Mouse (Mus musculus) spleen, adult 2 months (tissue): ENCODE data around the gene Gm5105. TPM values are rescaled to one million over a fixed set of nuclear protein-coding genes. Genes with fewer than 3 reads are reported as not detected.

Experiments used
- DNase-seq, 2 experiments: peaks; one replicate each; pipeline versions ENCODE4 v3.0.0 to v3.0.0-alpha.2; 2012 to 2021; ENCODE audit warnings: low spot score in 2 of 2, low read depth in 1 of 2
- H3K27ac ChIP-seq: fragments of 200-500 bp; 2 replicates; pipeline ENCODE4 v1.5.1; 2012; ENCODE audit warnings: low read length, inconsistent platforms; ENCODE audit not compliant: insufficient read depth
- H3K27me3 ChIP-seq: fragments of 200-500 bp; 2 replicates; pipeline ENCODE4 v1.6.1; 2012; ENCODE audit warnings: mild to moderate bottlenecking, moderate library complexity, low read length, inconsistent platforms; ENCODE audit not compliant: control insufficient read depth, insufficient read depth
- H3K36me3 ChIP-seq: fragments of 200-500 bp; 2 replicates; pipeline ENCODE4 v1.6.1; 2012; ENCODE audit warnings: mild to moderate bottlenecking, low read length, inconsistent platforms; ENCODE audit not compliant: control insufficient read depth, insufficient read depth
- H3K4me1 ChIP-seq: fragments of 200-500 bp; 2 replicates; pipeline ENCODE4 v1.6.1; 2011; ENCODE audit warnings: inconsistent platforms; ENCODE audit not compliant: control insufficient read depth, insufficient read depth, insufficient read length
- H3K4me3 ChIP-seq: fragments of 200-500 bp; 2 replicates; pipeline ENCODE4 v1.5.1; 2011; ENCODE audit warnings: mild to moderate bottlenecking, inconsistent platforms; ENCODE audit not compliant: insufficient read depth, insufficient read length; ENCODE audit errors: extremely low read depth
- CTCF ChIP-seq: fragments of 200-500 bp; IDR thresholded peaks from 2 replicates; pipeline ENCODE4 v1.5.1; 2011; ENCODE audit warnings: mild to moderate bottlenecking, inconsistent platforms; ENCODE audit not compliant: insufficient read depth, insufficient read length, insufficient replicate concordance; ENCODE audit errors: extremely low read depth
- POLR2A ChIP-seq: fragments of 200-500 bp; IDR thresholded peaks from 2 replicates; pipeline ENCODE4 v1.6.1; 2011; ENCODE audit warnings: low read depth, low read length, inconsistent platforms
- WGBS: fragments of 180-500 bp; shearing (Covaris S2); methylation state at CpG from one replicate; pipeline ENCODE4 v1.1.7; 2018; 5-methylcytosine and 5-hydroxymethylcytosine counted together
- polyA plus RNA-seq: library from polyadenylated mRNA; depleted of rRNA; stranded (reverse); fragments of >200 nt; gene quantifications from 2 replicates; pipeline ENCODE4 v1.2.3, GENCODE M21; 2012

Gm5105 gene
- polyA plus RNA-seq, 1 experiment = not detected

- H3K27ac ChIP-seq = no peak overlapping the region
- no peaks in the 10 kb centered on the region for H3K36me3 ChIP-seq
- WGBS = 78% methylated on average over 18 of the region's 18 CpGs
- TF ChIP-seq POLR2A = no peak
- TF ChIP-seq CTCF = no peak
- H3K27me3 ChIP-seq = no peaks in the 10 kb centered on the region
- no peak for DNase-seq
- H3K4me1 ChIP-seq = no peaks in the 10 kb centered on the region
- no peak overlapping the region for H3K4me3 ChIP-seq
These were observed 2.7 kb upstream of the Gm5105 start for GRCm38 (mm10) chr3:138069756-138070511.

GRCm38 (mm10) chr3:138068103-138068502, 915 bp upstream of the Gm5105 start:
- H3K36me3 ChIP-seq = no peaks in the 10 kb centered on the region
- WGBS = 89% methylated on average over 12 of the region's 12 CpGs
- DNase-seq = no peak
- H3K4me1 ChIP-seq = no peaks in the 10 kb centered on the region
- H3K27ac ChIP-seq = no peak overlapping the region
- H3K27me3 ChIP-seq = no peaks in the 10 kb centered on the region
- no peak overlapping the region for H3K4me3 ChIP-seq
- no peak for TF ChIP-seq POLR2A
- TF ChIP-seq CTCF = no peak

GRCm38 (mm10) chr3:138066348-138066856, 786 bp downstream of the Gm5105 start:
- H3K27ac ChIP-seq = no peak overlapping the region
- no peak overlapping the region for H3K4me3 ChIP-seq
- TF ChIP-seq POLR2A (no peak), CTCF (no peak)
- WGBS = 78% methylated on average over 20 of the region's 20 CpGs
- no peaks in the 10 kb centered on the region for H3K27me3 ChIP-seq
- DNase-seq = no peak
- no peaks in the 10 kb centered on the region for H3K4me1 ChIP-seq
- H3K36me3 ChIP-seq = no peaks in the 10 kb centered on the region

DNA sequence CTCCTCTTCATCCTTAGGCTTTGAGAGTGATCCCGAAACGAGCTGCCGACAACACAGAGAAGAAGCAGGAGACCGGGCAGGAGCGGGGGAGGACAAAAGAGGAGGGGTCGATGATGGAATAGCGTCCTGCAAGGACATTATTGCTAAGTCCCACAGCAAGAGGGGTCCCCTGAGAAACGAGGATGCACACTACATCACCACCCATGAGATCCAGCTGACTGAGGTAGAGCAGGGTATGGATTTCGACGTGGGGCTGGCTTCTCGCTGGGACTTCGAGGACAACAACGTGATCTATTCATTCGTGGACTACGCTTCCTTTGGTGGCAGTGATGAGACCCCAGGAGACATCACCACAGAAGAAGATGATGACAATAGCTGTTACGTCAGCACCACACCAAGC, 1.3 kb downstream of the Gm5105 start:
- TF ChIP-seq CTCF (no peak), POLR2A (no peak)
- Histone ChIP-seq H3K27me3 (no peaks in the 10 kb centered on the region), H3K36me3 (no peaks in the 10 kb centered on the region), H3K27ac (no peak overlapping the region), H3K4me3 (no peak overlapping the region), H3K4me1 (no peaks in the 10 kb centered on the region)
- 93% methylated on average over 16 of the region's 16 CpGs for WGBS
- DNase-seq = no peak

DNA sequence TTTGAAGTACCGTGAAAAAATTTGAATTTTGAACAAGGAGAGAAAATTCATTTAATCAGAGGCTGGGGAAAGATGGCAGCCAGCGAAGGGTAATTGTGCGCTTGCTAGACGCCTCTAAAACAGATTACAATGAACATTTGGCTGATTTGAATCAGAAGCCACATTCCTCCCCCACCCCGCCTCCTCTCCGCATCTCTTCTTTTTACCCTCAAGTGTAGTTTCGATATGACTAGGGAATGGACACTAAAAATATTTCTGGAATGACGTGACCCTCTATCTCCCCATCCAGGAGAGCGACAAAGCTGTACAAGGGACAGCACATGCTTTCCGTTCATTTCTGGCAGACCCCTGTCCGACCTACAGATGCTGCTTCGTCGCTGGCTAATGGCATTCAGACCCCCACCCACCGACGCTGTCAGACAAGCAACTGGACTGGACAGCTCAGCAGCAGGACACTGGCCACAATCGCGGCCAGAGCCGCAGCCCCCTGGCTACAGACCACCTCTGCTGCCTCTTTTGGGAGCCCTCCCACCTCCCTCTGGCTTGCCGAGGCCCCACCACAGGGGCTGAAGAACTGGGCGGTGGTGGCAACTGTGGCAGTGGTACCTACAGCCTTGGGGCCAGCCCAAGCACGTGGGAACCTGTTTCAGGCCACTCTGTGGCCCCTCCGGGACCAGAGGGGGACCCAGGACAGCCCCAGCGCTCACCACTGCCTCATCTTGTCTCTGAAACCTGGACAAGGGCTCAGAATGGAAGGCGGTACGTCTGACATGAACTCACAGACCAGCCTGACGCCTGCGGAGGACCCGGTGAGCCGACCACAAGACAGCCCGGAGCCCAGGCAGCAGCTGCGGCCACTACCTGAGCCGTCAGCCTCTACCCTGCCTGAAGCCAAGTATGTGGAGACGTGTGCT, 2.2 kb downstream of the Gm5105 start, which contains the start of gene 1110002E22Rik:
1110002E22Rik (plus strand) TSS at position 321 of the 914 bp plus-strand sequence.
- Histone ChIP-seq H3K27me3 (no peaks in the 10 kb centered on the region), H3K4me3 (no peak within 1 kb of the TSS), H3K27ac (no peak within 1 kb of the TSS), H3K36me3 (no peaks in the 10 kb centered on the region), H3K4me1 (no peaks in the 10 kb centered on the region)
- DNase-seq = no peak
- TF ChIP-seq CTCF (no peak), POLR2A (no peak)
- WGBS = 89% methylated on average over 33 of the region's 33 CpGs

DNA sequence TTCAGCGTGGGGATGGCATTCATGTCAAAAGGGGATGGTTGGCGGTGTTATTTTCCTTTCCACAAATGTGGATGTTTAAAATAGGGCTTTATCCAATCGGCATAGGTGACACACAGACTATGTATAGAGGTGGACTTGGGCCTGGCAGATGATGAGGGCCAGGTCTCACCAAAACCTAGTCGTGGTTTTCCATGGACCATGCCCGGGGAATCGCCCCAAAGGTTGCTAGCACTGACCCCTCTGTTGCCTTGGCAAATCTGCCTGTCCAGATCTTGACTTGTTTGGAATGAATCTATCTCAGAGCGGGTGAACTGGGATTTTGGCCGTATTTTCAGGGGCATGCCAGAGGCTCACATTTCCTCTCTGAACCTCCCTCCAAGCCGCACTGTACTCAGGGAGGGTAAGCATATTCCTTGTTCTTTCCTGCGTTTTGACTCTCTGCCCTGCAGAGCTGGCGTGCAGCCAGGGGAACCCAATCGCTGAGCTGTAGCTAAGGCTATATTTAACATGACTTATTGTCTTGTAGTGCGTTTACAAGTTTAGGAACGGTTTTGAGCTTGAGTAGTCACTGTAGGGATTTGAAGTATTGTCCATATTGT, 3.4 kb downstream of the Gm5105 start:
- DNase-seq = no peak
- no peak overlapping the region for H3K27ac ChIP-seq
- H3K27me3 ChIP-seq = no peaks in the 10 kb centered on the region
- TF ChIP-seq POLR2A (no peak), CTCF (no peak)
- no peaks in the 10 kb centered on the region for H3K4me1 ChIP-seq
- H3K36me3 ChIP-seq = no peaks in the 10 kb centered on the region
- 60% methylated on average over 14 of the region's 14 CpGs for WGBS
- H3K4me3 ChIP-seq = no peak overlapping the region

GRCm38 (mm10) chr3:138062673-138063072, 4.5 kb downstream of the Gm5105 start:
- 37% methylated on average over 4 of the region's 4 CpGs for WGBS

More at GRCm38 (mm10) chr3:138062673-138063072, 4.5 kb downstream of the Gm5105 start:
- no peak for DNase-seq
- no peaks in the 10 kb centered on the region for H3K27me3 ChIP-seq
- H3K4me1 ChIP-seq = no peaks in the 10 kb centered on the region
- H3K27ac ChIP-seq = no peak overlapping the region
- TF ChIP-seq POLR2A (no peak), CTCF (no peak)
- H3K4me3 ChIP-seq = no peak overlapping the region
- H3K36me3 ChIP-seq = no peaks in the 10 kb centered on the region
